8 mouse cellular contexts compared by ENCODE assay signal in the genomic region with DNA sequence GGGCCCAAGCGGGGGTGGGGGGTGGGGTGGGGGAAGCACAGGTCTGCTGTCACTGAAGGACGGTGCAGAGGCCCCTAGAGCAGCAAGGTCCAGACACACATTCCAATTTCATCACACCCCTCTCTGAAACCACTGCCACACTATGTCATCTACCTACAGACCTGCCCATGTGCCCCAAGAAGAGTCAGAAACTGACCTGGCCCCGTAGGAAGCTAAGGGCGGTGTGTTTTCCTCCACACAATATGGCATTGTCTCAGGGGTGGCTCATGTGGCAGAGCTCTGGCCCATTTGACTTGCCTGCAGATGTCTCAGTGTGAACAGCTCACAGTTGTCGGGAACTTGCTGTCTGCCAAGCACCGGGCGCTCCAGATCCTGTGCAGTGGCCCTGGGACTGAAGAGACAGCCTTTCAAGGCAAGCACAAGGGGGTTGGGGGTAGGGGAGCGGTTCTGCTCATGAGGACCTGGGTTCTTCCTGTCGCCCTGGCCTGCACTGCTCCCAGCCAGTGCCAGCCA. TPM values are rescaled to one million over a fixed set of nuclear protein-coding genes. Genes with fewer than 3 reads are reported as not detected.
DNase-seq lines count a peak whose midpoint lies in the region; ATAC-seq and TF ChIP-seq lines count a peak whose summit lies in the region.
"Had no signal": no experiment of that assay in that cellular context is flagged by ENCODE, and none has a peak within 500 bp of the region (broad histone marks: within the 10 kb centered on the region; RNA-seq: fewer than 3 reads in every experiment).

No protein-coding gene starts in this region.

- H3K4me1 ChIP-seq in liver, embryonic 12.5 days: peaks cover 30% of the 10 kb centered on the region
- H3K4me1 ChIP-seq in liver, embryonic 11.5 days (replicated peaks; ENCODE audit: control insufficient read depth, insufficient read depth, low read length): peaks cover 20% of the 10 kb centered on the region
- peaks cover 21% of the 10 kb centered on the region; the same call in 1 of the 2 replicates for H3K4me1 ChIP-seq in kidney, embryonic 14.5 days (ENCODE audit: control insufficient read depth, insufficient read depth, low read length)
- peaks cover 0 to 12% of the 10 kb centered on the region in 2 experiments; a peak in 2 of 4 replicates for H3K4me1 ChIP-seq in liver, embryonic 14.5 days (replicated peaks; ENCODE audit: control insufficient read depth in 2 of 2, insufficient read depth in 2 of 2, low read length in 1 of 2)

- H3K9ac ChIP-seq in liver, embryonic 12.5 days: no peak overlapping the region
- no peak overlapping the region for H3K9ac ChIP-seq in liver, embryonic 11.5 days (ENCODE audit: low read depth, low read length)
- H3K9ac ChIP-seq in kidney, embryonic 14.5 days (ENCODE audit: low read depth, low read length): no peak overlapping the region
- H3K9ac ChIP-seq in liver, embryonic 14.5 days (replicated peaks): no peak overlapping the region

- 0 out of 2 replicates have a peak, but pooled peaks have one; percentile 48 for ATAC-seq in liver, embryonic 12.5 days
- no peak for ATAC-seq in liver, embryonic 11.5 days (replicated peaks; ENCODE audit: low FRiP score)
- 0 out of 2 replicates have a peak, but pooled peaks have one; percentile 10 for ATAC-seq in kidney, embryonic 14.5 days (ENCODE audit: low FRiP score, low TSS enrichment)
- peak; percentile 49 for ATAC-seq in liver, embryonic 14.5 days (ENCODE audit: insufficient read depth)

- no peak overlapping the region for H3K4me3 ChIP-seq in liver, embryonic 12.5 days
- no peak overlapping the region for H3K4me3 ChIP-seq in liver, embryonic 11.5 days (ENCODE audit: low read depth, low read length)
- H3K4me3 ChIP-seq in kidney, embryonic 14.5 days (ENCODE audit: low read length): no peak overlapping the region
- H3K4me3 ChIP-seq in liver, embryonic 14.5 days (ENCODE audit: insufficient read depth in 1 of 2, low read depth in 2 of 2, low read length in 2 of 2): no peak overlapping the region
- H3K4me3 ChIP-seq: megakaryocyte, embryonic 14.5 days had no signal

- H3K27ac ChIP-seq in liver, embryonic 12.5 days: no peak overlapping the region
- H3K27ac ChIP-seq in liver, embryonic 11.5 days (ENCODE audit: low read depth, low read length): no peak overlapping the region
- H3K27ac ChIP-seq in kidney, embryonic 14.5 days (ENCODE audit: low read depth, low read length): peak overlapping the region; percentile 4; the same call in 1 of the 2 replicates
- H3K27ac ChIP-seq in liver, embryonic 14.5 days: no peak overlapping the region

- TF ChIP-seq EP300 in liver, embryonic 14.5 days (IDR thresholded peaks at IDR 0.05; ENCODE audit: low read depth): no peak

- H3K36me3 ChIP-seq in liver, embryonic 12.5 days: peaks cover 12% of the 10 kb centered on the region
- peaks cover 2% of the 10 kb centered on the region; the same call in 1 of the 2 replicates for H3K36me3 ChIP-seq in liver, embryonic 11.5 days (ENCODE audit: control insufficient read depth, insufficient read depth, low read length)
- H3K36me3 ChIP-seq in kidney, embryonic 14.5 days (ENCODE audit: control insufficient read depth, insufficient read depth, low read length): peaks cover 12% of the 10 kb centered on the region; the same call in 1 of the 2 replicates
- no peaks in the 10 kb centered on the region for H3K36me3 ChIP-seq in liver, embryonic 14.5 days (replicated peaks; ENCODE audit: control insufficient read depth, insufficient read depth, low read depth)

- H3K4me2 ChIP-seq in liver, embryonic 12.5 days: no peak overlapping the region
- H3K4me2 ChIP-seq in liver, embryonic 11.5 days: no peak overlapping the region
- no peak overlapping the region for H3K4me2 ChIP-seq in kidney, embryonic 14.5 days (replicated peaks; ENCODE audit: low read depth, low read length)
- H3K4me2 ChIP-seq in liver, embryonic 14.5 days (ENCODE audit: low read depth): no peak overlapping the region

- TF ChIP-seq CTCF in liver, embryonic 14.5 days (IDR thresholded peaks at IDR 0.05; ENCODE audit: low read depth): no peak

- 55% methylated on average over 9 of the region's 9 CpGs for whole genome bisulfite sequencing in liver, embryonic 12.5 days (ENCODE audit: insufficient replicate concordance)
- WGBS in liver, embryonic 11.5 days: 59% methylated on average over 9 of the region's 9 CpGs
- WGBS in kidney, embryonic 14.5 days: 32% methylated on average over 9 of the region's 9 CpGs
- WGBS in liver, embryonic 14.5 days (ENCODE audit: insufficient replicate concordance): 57% methylated on average over 9 of the region's 9 CpGs

- no peak for DNase-seq in liver, embryonic 11.5 days (ENCODE audit: low spot score)
- peak; percentile 53 for DNase-seq in adrenal gland, adult 8-10 months
- peak; percentile 35 for DNase-seq in forelimb bud, embryonic 11.5 days (ENCODE audit: low read depth, low spot score)
- no peak for DNase-seq in liver, embryonic 14.5 days (ENCODE audit: low read depth in 3 of 3, low spot score in 3 of 3)
- DNase-seq in T-cell, adult 2 months (ENCODE audit: low spot score): no peak

- no peaks in the 10 kb centered on the region for H3K27me3 ChIP-seq in liver, embryonic 12.5 days (replicated peaks)
- no peaks in the 10 kb centered on the region for H3K27me3 ChIP-seq in liver, embryonic 11.5 days (replicated peaks; ENCODE audit: control insufficient read depth, insufficient read depth, low read length)
- no peaks in the 10 kb centered on the region for H3K27me3 ChIP-seq in kidney, embryonic 14.5 days (ENCODE audit: control insufficient read depth, insufficient read depth, low read length)
- no peaks in the 10 kb centered on the region for H3K27me3 ChIP-seq in liver, embryonic 14.5 days (ENCODE audit: control insufficient read depth, insufficient read depth, low read length)

- no peaks in the 10 kb centered on the region for H3K9me3 ChIP-seq in liver, embryonic 12.5 days (replicated peaks)
- H3K9me3 ChIP-seq in liver, embryonic 11.5 days (ENCODE audit: control insufficient read depth, low read length): no peaks in the 10 kb centered on the region
- H3K9me3 ChIP-seq in kidney, embryonic 14.5 days (ENCODE audit: control insufficient read depth, low read length): no peaks in the 10 kb centered on the region
- no peaks in the 10 kb centered on the region for H3K9me3 ChIP-seq in liver, embryonic 14.5 days (ENCODE audit: control insufficient read depth, low read length)
- H3K9me3 ChIP-seq: megakaryocyte, embryonic 14.5 days had no signal

RNA-seq across cellular contexts. Expression of a gene that starts 18.5 kb away (rescaled TPM):
- polyA plus RNA-seq in liver, embryonic 12.5 days (2016; fragmentation: Nextera tagmentation; extraction: Ambion mirVana): 14.7 and 14.9 TPM in 2 replicates
- polyA plus RNA-seq in liver, embryonic 11.5 days (2014; fragmentation: Nextera tagmentation; extraction: Ambion mirVana): 26.2 and 27.7 TPM in 2 replicates
- total RNA-seq in adrenal gland, adult 8-10 months (2022): 10 to 100 TPM; 17.9 to 44.0 (median 29.8) TPM
- polyA plus RNA-seq in kidney, embryonic 14.5 days (2014; fragmentation: Nextera tagmentation; extraction: Ambion mirVana): 22.0 and 34.3 TPM in 2 replicates
- polyA plus RNA-seq in liver, embryonic 14.5 days (2012; rRNA removed): 11.3 and 12.6 TPM in 2 replicates
- 23.1 and 26.1 TPM in 2 replicates for polyA plus RNA-seq in liver, embryonic 14.5 days (2014; fragmentation: Nextera tagmentation; extraction: Ambion mirVana)

RNA-seq across cellular contexts. Expression of a gene that starts 42.0 kb away (rescaled TPM):
- polyA plus RNA-seq in liver, embryonic 12.5 days (2016; fragmentation: Nextera tagmentation; extraction: Ambion mirVana): 326 and 344 TPM in 2 replicates
- polyA plus RNA-seq in liver, embryonic 11.5 days (2014; fragmentation: Nextera tagmentation; extraction: Ambion mirVana): 526 and 535 TPM in 2 replicates
- 100 to 1,000 TPM; 239 to 338 (median 269) TPM for total RNA-seq in adrenal gland, adult 8-10 months (2022)
- polyA plus RNA-seq in kidney, embryonic 14.5 days (2014; fragmentation: Nextera tagmentation; extraction: Ambion mirVana): 398 and 419 TPM in 2 replicates
- polyA plus RNA-seq in liver, embryonic 14.5 days (2012; rRNA removed): 130 and 180 TPM in 2 replicates
- 259 and 263 TPM in 2 replicates for polyA plus RNA-seq in liver, embryonic 14.5 days (2014; fragmentation: Nextera tagmentation; extraction: Ambion mirVana)

RNA-seq across cellular contexts. Expression of a gene that starts 42.2 kb away (rescaled TPM):
- 0.12 TPM in 1 of 2 replicates, not detected in the other for polyA plus RNA-seq in liver, embryonic 12.5 days (2016; fragmentation: Nextera tagmentation; extraction: Ambion mirVana)
- polyA plus RNA-seq in liver, embryonic 11.5 days (2014; fragmentation: Nextera tagmentation; extraction: Ambion mirVana): 0.21 and 0.26 TPM in 2 replicates
- under 1 TPM in 3 of 4 experiments, not detected in 1; 0.27 to 0.43 (median 0.28) TPM for total RNA-seq in adrenal gland, adult 8-10 months (2022)
- polyA plus RNA-seq in kidney, embryonic 14.5 days (2014; fragmentation: Nextera tagmentation; extraction: Ambion mirVana): 0.13 and 0.39 TPM in 2 replicates
- polyA plus RNA-seq in liver, embryonic 14.5 days (2012; rRNA removed): 0.08 and 0.10 TPM in 2 replicates
- polyA plus RNA-seq in liver, embryonic 14.5 days (2014; fragmentation: Nextera tagmentation; extraction: Ambion mirVana): not detected in 2 replicates

Comparison
In these comparisons a context has a peak if more than half of its experiments do, and no peak if none do; other contexts are left out.
1. DNase-seq: peak in adrenal gland, adult 8-10 months (single experiment) and forelimb bud, embryonic 11.5 days (single experiment); none in liver, embryonic 11.5 days (single experiment), liver, embryonic 14.5 days (0 of 3) and T-cell, adult 2 months (single experiment).